Mouse (Mus musculus) 3T3-L1 (cell line): Measurements from ENCODE around the gene Chkb.
A peak's percentile ranks its signal among the peaks of the same experiment; 100 is the strongest.
"Not testable (repeated sequence)": the region's sequence is repeated elsewhere in the genome, so short reads cannot be mapped to it uniquely, and the experiment has no call there.

ENCODE experiments used
- DNase-seq: peaks from one replicate; pipeline ENCODE4 v3.0.0-alpha.2; 2015; ENCODE audit warnings: low read depth, low spot score

Chkb gene

DNA sequence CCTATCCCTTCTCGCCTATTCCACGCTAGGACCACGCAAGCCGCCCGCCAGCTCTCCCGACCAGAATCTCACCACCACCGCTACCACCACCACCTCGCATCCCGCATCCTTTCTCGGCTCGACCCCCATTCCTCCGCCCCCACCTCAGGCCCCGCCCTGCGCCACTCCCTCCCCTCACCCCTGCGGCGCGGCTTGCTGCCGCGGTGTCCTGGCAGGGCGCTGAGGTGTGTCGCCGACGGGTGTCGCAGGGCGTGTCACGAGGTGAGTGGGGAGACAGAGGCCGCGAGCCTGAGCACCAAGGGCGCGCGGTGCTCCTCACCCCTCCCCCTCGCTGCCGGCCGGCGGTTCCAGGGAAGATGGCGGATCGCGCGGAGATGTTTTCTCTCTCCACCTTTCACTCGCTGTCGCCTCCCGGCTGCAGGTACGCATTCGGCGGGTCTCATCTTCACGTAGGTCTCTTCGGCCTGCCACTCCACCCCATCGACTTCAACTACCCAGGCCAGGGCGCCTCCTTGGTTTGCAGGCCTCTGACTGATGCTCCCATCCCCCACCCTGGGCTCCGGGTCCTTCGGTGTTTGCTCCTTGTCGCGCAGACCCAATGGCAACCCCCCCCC is 24.3 kb upstream of the Chkb start, which contains the start of gene Mapk8ip2:
Gene Mapk8ip2, plus strand, starts transcription at position 49 of the 614 bp plus-strand sequence.
- no peak for DNase-seq

DNA sequence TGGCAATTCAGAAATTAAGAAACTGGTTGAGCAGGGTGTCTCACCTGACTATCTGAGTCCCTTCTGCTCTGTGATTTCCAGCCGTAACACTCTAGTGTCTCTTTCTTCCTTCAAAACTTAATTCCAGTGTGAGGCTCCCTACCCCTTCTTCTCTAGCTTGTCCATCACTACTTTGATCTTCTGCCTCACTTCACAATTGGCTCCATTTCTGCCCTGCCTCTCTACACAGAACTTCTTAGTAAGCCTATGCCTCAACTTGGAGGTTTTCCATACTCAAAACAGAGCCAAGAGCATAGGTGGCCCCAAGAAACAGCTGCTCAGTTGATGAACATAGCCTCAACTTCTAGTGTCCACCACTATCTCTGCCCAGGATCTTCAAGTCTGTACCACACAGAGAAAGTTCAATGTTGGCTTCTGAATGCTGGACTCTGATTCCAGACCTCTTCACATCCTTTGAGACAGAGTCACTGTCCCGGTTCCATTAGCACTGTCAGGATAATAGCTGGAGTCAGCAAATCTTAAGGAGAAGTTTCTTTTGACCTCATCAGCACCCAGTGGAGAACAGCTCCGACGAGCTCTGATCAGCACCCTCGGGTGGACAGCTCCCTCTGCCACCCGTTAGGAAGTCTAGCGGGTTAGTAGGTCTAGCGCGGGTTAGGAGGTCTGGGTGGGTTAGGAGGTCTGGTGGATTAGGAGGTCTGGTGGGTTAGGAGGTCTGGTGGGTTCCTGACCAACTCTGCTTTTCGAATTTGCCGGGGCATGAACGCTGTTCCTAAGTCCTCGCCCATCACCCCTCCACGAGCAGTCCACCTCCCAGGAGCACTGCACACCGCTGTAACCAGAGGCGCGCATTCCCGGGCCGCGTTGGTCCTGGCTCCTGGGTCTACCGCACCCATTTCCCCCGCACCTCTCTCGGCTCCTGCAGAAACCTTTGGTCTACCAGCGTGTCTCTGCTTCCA is 23.5 kb upstream of the Chkb start:
- peak; percentile 33 for DNase-seq

DNA sequence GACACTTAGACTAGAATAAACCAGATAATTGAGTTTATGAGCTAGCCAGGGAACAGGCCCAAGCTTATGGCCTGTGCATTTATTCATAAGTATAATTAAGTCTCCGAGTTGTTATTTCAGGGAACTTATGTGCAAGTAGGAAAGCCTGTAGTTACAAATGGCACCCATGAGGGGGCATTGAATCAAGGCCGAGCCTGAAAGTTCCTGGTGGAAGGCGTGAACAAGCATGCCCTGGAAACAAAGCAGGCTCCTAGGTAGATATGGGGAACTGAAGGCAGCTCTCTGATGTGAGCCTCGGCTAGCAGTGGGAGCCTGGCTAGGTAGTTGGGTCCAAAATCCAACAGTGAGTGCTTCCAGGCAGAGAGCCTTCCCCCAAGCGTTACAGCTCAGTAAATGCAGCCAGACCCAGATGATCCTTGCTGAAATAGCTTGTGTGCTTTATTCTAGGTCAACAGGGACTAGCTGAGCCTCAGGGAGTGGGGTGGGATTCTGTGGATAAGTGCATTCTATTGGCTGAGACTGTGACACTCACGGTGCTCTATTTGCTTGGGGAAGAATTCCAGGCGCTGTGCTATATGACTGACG is 12.9 kb upstream of the Chkb start:
- peak; percentile 4 for DNase-seq

DNA sequence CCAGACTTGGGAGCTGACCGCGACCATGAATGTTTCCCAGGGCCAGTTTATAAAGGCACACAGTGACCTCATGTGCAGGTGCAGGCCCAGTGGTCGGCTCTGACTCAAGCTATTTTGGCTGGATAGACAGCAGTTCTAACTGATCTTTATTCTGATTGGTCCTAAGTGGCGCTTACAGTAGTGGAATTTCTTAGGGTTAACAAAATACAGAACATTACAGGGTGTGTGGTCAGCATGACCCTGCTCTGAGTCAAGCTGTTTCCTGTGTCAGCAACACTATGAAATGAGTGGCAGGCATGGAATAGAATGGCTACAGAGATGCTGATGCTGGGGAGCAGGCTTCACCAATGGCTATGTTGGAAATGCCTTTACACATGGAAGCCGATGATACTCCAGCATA is 6.2 kb upstream of the Chkb start:
- DNase-seq, result peak; percentile 23

DNA sequence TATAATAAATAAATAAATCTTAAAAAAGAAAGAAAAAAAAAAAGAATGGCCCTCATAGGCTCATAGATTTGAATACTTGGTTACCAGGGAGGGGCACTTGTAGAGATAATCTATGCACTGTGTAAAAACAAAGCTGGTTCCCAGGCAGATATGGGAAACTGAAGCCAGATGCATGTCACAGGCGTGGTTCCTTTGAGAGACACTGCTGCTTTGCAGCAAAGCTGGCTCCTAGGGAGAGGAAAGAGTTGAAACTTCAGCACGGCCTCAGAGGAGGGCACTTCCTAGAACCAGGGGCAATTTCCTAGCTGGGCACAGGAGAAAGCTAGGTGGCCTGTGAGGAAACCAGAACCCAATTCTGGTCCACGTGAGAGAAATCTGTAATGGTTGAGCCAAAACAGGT is 4.4 kb upstream of the Chkb start:
- DNase-seq, result no peak

DNA sequence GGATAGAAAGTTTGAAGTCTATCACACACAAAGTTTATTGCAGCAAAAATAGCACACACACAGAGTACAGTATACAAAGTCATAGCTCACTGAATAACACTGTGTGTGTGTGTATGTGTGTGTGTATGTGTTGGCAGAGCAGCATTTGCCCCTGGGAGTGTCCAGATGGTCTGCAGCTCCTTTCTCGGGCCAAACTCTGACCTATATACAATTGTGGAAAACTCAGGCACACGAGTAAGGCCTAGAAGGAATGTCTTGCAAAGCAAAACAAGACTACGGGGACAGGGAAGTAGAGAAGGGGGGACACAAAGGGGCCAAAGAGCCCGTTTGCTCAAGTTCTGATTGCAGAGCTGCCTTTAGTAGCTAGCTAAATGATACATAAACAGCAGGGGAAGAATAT is 3.2 kb upstream of the Chkb start:
- no peak for DNase-seq

DNA sequence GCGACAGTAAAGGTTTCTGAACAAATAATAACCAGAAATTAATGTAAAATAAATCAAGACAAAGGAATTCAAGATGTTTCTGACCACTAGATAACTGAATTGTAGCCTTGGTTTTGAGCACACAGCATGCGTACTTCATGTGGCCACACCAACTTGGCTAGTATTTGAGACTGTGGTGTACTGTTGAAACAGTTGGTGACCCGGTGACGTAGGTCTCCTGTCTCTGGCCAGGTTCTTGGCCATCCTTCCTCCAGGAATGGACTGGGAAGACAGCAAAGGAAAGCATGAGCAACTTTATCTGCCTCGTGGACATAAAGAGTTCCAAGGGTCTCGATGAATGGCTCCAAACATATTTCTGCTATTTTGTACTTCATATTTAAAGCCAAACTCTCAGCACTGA is 2.1 kb upstream of the Chkb start:
- DNase-seq, result no peak

DNA sequence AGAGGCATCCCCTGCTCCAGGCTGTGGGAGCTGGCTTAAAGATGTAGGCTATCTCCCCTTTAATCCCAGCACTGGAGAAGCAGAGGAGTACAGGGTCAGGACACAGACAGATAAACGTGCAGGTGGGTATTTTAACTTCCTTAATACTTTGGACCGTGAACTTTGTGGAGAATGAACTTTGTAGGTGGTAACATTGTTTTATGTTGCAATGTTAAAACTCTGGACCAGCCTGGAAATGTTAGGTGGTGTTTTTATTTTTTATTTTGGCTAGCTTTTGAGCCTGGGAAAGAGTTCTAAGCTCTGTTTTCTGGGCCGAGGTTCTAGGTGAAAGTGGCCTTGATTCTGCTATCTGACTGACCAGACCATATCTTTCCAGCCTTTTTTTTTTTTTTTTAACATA is 1.6 kb upstream of the Chkb start:
- DNase-seq, result no peak

DNA sequence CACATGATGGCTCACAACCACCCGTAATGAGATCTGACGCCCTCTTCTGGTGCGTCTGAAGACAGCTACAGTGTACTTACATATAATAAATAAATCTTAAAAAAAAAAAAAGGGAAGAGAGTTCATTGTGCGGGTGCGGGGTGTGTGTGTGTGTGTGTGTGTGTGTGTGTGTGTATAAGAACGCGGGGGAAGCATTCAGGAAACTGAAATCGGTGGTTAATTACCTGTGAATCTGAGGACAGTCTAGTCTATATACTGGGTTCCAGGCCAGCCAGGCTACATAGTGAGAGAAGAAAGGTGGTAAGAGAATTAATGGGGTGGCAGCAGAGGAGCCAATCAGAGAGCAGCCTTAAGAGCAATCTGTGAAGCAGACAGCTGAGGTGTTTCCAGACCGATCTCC is 1.1 kb upstream of the Chkb start:
- DNase-seq, result not testable (repeated sequence)

DNA sequence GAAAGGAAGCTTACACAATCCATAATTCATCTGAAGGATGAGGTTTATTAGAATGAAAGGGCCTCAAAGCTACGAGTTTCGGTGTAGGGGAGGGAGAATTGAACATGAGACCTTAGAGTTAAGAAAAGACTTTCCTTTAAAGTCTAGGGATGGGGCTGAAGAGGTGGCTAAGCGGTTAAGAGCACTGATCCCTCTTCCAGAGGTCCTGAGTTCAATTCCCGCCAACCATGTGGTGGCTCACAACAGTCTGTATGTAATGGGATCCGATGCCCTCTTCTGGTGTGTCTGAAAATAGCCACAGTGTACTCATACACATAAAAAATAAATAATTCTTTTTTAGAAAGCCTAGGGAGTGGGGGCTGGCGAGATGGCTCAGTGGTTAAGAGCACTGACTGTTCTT is 633 bp upstream of the Chkb start:
- peak; percentile 42 for DNase-seq

DNA sequence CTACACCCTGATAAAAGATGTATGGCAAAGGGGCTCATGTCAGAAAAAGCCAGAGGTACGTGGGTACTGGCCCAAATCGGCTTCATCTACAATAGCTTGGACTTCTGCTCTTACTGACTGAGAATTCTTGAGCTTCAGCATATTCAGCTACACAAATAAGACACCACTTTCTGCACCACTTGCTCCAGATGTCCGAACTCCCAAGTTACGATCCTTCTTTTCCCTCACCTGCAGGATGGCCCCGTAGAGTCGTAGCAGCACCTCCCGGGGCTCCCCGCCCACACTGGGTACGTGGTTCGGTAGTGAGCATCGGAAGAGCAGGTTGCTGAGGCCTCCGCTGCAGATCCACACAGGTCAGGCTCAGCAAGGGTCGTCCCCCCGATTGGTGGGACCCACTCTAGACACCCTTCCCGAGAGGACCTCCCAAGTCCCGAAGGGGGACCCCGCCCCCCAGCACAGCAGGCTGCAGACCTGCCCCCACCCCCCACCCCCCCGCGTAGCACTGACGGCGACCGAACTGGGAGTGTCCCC is 822 bp downstream of the Chkb start:
- peak; percentile 17 for DNase-seq

DNA sequence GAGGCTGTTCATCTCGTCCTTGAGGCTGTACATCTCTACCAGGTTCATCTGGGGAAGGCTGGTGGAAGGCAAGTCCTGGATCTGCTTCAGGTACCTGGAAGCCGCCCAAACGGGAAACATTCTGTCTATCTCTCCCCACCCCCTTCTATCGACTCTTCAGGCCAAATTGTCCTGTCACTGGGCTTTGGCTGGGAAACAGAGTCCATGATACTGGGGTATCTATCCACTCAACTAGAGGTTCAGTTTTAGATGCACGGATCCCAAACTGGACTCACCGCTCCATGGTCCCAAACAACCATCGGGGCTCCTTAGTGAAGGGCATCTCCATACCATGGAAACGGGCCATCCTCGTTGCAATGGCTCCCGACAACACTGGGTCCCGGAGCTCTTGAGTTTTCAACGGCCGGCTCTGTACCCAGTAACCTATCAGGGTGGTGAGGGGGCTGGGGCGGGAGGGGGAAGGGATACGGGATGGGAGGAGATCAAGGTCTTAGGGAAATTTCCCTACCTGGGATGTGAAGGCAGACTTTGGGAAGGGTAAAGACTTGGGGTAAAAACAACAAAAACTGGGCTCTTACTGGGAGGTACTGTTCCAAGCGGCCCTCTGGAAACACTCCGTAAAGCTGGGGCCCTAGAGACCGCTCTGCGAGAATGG is 1.4 kb downstream of the Chkb start:
- DNase-seq, result no peak

DNA sequence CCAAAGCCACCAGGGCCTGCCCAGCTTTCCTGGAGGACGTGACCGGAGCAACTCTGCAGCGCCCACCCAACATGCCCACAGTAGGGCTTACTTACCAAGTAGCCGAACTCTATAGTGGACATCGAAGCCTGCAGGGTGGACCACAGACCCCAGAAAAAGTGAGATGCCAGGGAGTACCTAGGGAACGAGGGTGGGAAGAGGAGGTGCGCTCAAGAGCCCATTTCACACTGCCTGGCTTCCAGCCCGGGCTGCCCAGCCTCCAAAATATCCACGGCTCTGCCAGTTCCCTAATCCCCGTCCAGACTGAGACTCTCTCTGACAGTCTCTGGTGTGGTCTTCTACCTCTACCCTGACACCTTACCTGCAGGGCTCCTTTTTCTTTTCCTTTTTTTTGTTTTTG is 3.0 kb downstream of the Chkb start:
- DNase-seq, result no peak

DNA sequence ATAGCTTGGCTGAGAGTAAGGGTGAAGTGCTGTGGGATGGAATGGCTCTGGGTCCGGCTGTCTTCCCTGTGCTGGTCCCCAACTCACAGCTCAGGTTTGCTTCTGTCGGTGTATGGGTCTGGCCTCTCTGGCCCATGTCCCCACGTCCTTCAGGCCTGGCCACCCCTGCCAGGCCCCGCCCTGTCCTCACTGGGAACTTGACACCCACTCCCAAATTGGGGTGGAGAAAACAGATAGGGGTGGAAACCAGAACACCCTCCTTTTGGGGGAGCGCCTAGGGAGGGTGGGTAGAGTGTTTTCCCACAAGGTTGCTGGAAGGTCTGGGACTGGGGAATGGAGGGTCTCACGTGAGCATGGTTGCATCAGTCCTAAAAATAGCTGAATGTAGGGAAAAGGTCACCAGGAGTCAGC is 4.0 kb downstream of the Chkb start, which contains the start of gene Cpt1b:
Gene Cpt1b, minus strand, starts transcription at position 153 of the 411 bp plus-strand sequence.
- no peak for DNase-seq

DNA sequence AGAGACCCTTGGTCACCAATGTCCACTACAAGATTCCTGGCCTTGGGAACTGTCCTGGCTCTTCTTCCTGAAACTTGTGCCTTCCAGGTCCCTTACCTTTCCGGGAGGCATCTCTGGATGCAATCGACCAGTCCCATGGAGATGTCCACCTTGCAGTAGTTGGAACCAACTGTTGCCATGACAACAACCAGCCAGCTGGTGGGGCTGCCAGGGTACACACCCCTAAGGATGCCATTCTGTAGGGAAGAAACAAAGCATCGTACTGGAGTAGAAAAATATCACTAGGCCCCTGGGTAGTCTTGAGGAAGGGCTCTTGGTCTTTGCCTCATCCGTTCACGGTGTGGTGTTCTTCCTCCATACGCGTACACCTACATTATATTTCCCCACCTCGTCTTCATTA is 5.1 kb downstream of the Chkb start:
- no peak for DNase-seq

DNA sequence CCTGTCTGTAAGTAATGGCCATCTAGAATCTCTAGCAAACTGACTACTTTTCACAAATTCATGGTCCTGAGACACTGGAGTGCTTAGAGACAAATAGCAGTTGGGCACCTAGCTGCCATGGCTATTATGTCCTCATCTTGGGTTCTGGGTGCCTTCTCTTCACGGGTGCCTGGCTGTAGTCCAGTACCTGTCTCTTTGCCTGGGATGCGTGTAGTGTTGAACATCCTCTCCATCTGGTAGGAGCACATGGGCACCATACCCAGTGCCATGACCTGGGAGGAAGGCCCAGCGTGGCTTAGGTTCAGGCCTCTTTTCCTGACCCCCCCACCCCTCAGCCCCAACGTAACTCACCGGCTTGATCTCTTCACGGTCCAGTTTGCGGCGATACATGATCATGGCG is 7.8 kb downstream of the Chkb start:
- no peak for DNase-seq

DNA sequence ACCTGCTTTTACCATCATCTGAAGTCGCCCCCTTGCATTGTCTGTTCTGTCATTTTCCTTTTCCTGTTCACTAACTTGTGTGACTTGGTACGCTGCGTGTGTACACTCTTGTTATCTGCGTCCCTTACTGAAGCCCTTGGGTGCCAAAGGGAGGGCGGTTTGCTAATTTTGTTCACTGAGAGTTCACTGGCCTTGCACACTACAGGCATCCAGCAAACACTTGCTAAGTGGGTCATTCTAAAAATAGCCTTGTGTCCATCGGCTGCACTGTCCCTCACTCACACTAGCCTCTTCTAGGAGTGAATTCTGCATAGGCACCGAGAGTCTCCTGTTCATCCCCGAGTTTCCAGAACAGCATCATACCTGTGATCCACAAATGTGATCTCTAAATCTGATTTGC is 14.4 kb downstream of the Chkb start:
- no peak for DNase-seq

DNA sequence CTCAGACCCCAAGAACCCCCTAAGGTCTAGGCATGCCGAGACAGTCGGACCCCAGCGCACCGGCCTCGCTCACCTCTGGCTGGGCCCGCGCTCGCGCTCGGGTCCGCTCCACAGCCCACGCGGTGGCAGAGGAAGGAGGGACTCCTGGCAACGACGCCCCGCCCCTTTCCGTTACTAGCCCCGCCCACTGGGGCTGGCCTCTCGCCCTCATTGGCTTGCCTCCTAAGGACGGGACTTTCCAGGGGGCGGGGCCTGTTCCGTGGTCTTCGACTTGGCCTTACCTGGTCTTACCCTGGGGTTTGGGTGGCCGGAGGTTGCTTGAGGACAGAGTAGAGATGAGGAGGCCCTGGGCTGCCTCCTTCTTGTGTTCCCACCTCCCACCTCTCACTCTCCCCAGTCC is 19.6 kb downstream of the Chkb start, which contains the start of gene Syce3:
Gene Syce3, minus strand, starts transcription at position 386 of the 400 bp plus-strand sequence.
- no peak for DNase-seq

DNA sequence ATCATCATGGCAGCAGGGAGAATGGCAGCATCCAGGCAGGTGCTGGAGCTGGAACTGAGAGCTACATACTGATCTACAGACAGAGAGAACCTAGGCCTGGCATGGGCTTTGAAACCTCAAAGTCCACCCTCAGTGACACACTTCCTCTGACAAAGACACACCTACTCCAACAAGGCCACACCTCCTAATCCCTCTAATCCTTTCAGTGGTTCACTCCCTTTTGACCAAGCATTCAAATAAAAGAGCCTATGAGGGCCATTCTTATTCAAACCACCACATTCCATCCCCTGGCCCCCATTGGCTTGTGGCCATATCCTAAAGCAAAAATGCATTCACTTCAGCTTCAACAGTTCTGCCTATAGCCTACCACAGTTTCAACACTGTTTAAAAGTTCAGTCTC is 23.0 kb downstream of the Chkb start:
- no peak for DNase-seq

DNA sequence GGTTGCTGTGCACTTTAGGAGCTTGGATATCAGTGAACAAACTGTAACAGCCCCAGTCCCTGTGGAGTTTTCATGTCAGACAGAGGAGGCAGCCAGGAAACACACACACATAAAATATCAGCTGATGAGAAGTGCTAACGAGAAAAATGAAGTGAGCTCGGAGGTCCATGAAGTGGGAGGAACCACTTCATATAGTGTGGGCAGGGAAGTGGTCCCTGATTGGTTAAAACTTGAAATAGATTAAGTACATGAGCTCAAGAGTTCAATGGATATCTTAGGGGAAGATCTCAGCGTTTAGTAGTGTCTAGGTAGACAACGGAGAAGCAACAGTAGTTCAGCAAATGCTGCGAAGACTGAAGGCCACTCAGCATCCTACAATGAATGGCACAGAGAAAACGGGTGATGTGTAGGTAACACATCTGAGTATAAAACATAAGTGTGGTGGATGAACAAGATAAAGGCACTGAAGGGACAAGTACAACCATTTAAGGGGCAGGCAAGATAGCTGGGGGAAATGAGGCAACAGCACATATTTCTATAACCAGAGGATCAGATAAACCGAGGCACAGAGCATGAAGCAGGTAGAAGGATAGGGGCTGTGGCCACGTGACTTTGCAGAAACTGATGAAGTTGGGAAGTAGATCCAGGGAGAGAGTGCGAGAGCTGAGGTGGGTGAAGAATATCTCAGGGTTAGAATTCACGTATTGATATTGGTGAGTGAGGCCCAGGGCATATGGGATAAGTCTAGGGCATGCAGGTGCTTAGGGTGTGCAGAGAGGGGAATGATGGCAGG is 24.7 kb downstream of the Chkb start:
- DNase-seq, result no peak

DNA sequence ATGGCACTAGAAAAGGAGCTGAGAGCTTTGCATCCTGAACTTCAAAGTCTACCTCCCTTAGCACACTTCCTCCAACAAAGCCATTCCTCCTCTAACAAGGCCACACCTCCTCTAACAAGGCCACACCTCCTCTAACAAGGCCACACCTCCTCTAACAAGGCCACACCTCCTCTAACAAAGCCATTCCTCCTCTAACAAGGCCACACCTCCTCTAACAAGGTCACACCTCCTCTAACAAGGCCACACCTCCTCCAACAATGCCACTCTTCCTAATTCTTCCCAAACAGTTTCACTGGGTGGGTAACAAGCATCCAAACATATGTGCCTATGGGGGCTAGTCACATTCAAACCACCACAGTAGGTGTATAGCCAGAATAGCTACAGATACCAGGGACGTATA is 27.2 kb downstream of the Chkb start:
- DNase-seq, result no peak
